Mouse (Mus musculus) right cerebral cortex, postnatal 10 days (tissue): Measurements from ENCODE around the gene 4931406C07Rik.
A peak's percentile ranks its signal among the peaks of the same experiment; 100 is the strongest.
"Not testable (repeated sequence)": the region's sequence is repeated elsewhere in the genome, so short reads cannot be mapped to it uniquely, and the experiment has no call there.

ENCODE experiments used
- DNase-seq, 2 experiments: peaks; one replicate each; pipeline ENCODE4 v3.0.0; 2021; ENCODE audit warnings: low spot score in 2 of 2

4931406C07Rik gene

GRCm38 (mm10) chr9:15306398-15307119 lies at the start of gene 4931406C07Rik:
4931406C07Rik (minus strand) TSS chr9:15306448.
- DNase-seq: no peak

GRCm38 (mm10) chr9:15349925-15350324 lies 43.7 kb upstream of the 4931406C07Rik start:
- no peak for DNase-seq

- no peak for DNase-seq
Observed at GRCm38 (mm10) chr9:15337776-15338175, 31.5 kb upstream of the 4931406C07Rik start.

- DNase-seq: no peak
Observed at GRCm38 (mm10) chr9:15318170-15318742, 12.0 kb upstream of the 4931406C07Rik start.

GRCm38 (mm10) chr9:15317223-15318169 lies 11.2 kb upstream of the 4931406C07Rik start:
- no peak for DNase-seq

GRCm38 (mm10) chr9:15316296-15316695 lies 10.0 kb upstream of the 4931406C07Rik start:
- DNase-seq: not testable (repeated sequence)

- no peak for DNase-seq
Observed at GRCm38 (mm10) chr9:15314619-15315018, 8.4 kb upstream of the 4931406C07Rik start.

- no peak for DNase-seq
Observed at GRCm38 (mm10) chr9:15313633-15314032, 7.4 kb upstream of the 4931406C07Rik start.

GRCm38 (mm10) chr9:15312054-15312735 lies 5.9 kb upstream of the 4931406C07Rik start:
- no peak for DNase-seq

- DNase-seq: no peak
Observed at GRCm38 (mm10) chr9:15310179-15310578, 3.9 kb upstream of the 4931406C07Rik start.

GRCm38 (mm10) chr9:15309425-15309824 lies 3.2 kb upstream of the 4931406C07Rik start:
- DNase-seq: no peak

- DNase-seq: no peak
Observed at GRCm38 (mm10) chr9:15308254-15308653, 2.0 kb upstream of the 4931406C07Rik start.

GRCm38 (mm10) chr9:15307257-15307656 lies 1.0 kb upstream of the 4931406C07Rik start:
- no peak for DNase-seq

- peak; percentile 97 to 98 for DNase-seq
Observed at GRCm38 (mm10) chr9:15305503-15306397, 498 bp downstream of the 4931406C07Rik start, which contains the start of gene Taf1d. Taf1d (plus strand) TSS chr9:15306214.

- DNase-seq: no peak
Observed at GRCm38 (mm10) chr9:15302881-15303280, 3.4 kb downstream of the 4931406C07Rik start.

- not testable (repeated sequence) for DNase-seq
Observed at GRCm38 (mm10) chr9:15302006-15302405, 4.2 kb downstream of the 4931406C07Rik start.

GRCm38 (mm10) chr9:15301399-15301798 lies 4.8 kb downstream of the 4931406C07Rik start:
- peak; percentile 29 to 40 for DNase-seq

GRCm38 (mm10) chr9:15300056-15300455 lies 6.2 kb downstream of the 4931406C07Rik start:
- no peak for DNase-seq

- no peak for DNase-seq
Observed at GRCm38 (mm10) chr9:15298451-15298850, 7.8 kb downstream of the 4931406C07Rik start.

GRCm38 (mm10) chr9:15297112-15297511 lies 9.1 kb downstream of the 4931406C07Rik start:
- DNase-seq: no peak
